21 mouse cellular contexts compared by ENCODE assay signal in the genomic region with DNA sequence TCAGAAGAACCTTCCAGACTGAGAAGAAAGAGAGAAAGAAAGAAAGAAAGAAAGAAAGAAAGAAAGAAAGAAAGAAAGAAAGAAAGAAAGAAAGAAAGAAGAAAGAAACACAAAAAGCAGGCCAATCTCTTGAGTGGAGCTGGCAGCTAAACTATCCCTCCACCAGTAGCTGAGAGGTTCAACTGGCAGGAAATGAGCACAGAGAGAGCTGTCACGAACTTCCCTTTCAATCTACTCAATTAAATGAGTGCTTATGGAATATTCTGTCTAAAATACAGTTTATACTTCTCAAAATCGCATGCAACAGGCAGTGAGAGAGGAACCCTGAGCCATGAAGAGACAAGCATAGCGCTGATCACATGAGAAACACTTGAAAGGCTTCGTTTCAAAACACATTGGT.
A peak's percentile ranks its signal among the peaks of the same experiment; 100 is the strongest.
DNase-seq lines count a peak whose midpoint lies in the region; ATAC-seq and TF ChIP-seq lines count a peak whose summit lies in the region.
"Had no signal": no experiment of that assay in that cellular context is flagged by ENCODE, and none has a peak within 500 bp of the region (broad histone marks: within the 10 kb centered on the region; RNA-seq: fewer than 3 reads in every experiment).

No protein-coding gene starts in this region.

- TF ChIP-seq EP300 in liver, postnatal 0 days (IDR thresholded peaks at IDR 0.05; ENCODE audit: low read depth): no peak

- no peak for TF ChIP-seq CTCF in liver, postnatal 0 days (IDR thresholded peaks at IDR 0.05; ENCODE audit: low read depth)
- no peak for TF ChIP-seq CTCF in bone marrow macrophage, adult 2 months (IDR thresholded peaks at IDR 0.05; ENCODE audit: low read depth, low read length)
- no peak for TF ChIP-seq CTCF in lung, adult 2 months (IDR thresholded peaks at IDR 0.05; ENCODE audit: insufficient read depth, low read length)

- H3K4me3 ChIP-seq in liver, embryonic 13.5 days (replicated peaks): no peak overlapping the region
- no peak overlapping the region for H3K4me3 ChIP-seq in liver, postnatal 0 days (ENCODE audit: low read depth, low read length)
- no peak overlapping the region for H3K4me3 ChIP-seq in bone marrow macrophage, adult 2 months (ENCODE audit: insufficient read depth, low read length)
- no peak overlapping the region for H3K4me3 ChIP-seq in lung, adult 2 months (replicated peaks; ENCODE audit: extremely low read depth, low read depth, low read length)
- H3K4me3 ChIP-seq: forebrain, embryonic 15.5 days; heart, adult 2 months; heart, embryonic 10.5 days; heart, embryonic 13.5 days; hindbrain, embryonic 13.5 days had no signal

- H3K9ac ChIP-seq in liver, embryonic 13.5 days: no peak overlapping the region
- H3K9ac ChIP-seq in liver, postnatal 0 days (replicated peaks): no peak overlapping the region
- H3K9ac ChIP-seq: forebrain, embryonic 15.5 days; heart, embryonic 13.5 days; hindbrain, embryonic 13.5 days had no signal

- no peak overlapping the region for H3K4me2 ChIP-seq in liver, embryonic 13.5 days
- no peak overlapping the region for H3K4me2 ChIP-seq in liver, postnatal 0 days (ENCODE audit: low read depth, low read length)
- H3K4me2 ChIP-seq: forebrain, embryonic 15.5 days; heart, embryonic 13.5 days; hindbrain, embryonic 13.5 days had no signal

- WGBS in liver, embryonic 13.5 days (ENCODE audit: insufficient replicate concordance): 51% methylated on average over 4 of the region's 4 CpGs
- 52% methylated on average over 4 of the region's 4 CpGs for WGBS in liver, postnatal 0 days (ENCODE audit: insufficient replicate concordance)
- WGBS in lung, adult 2 months: 66% methylated on average over 4 of the region's 4 CpGs

- H3K27me3 ChIP-seq in liver, embryonic 13.5 days: no peaks in the 10 kb centered on the region
- H3K27me3 ChIP-seq in liver, postnatal 0 days (ENCODE audit: insufficient read depth, low read length): no peaks in the 10 kb centered on the region
- H3K27me3 ChIP-seq: forebrain, embryonic 15.5 days; heart, embryonic 13.5 days; hindbrain, embryonic 13.5 days had no signal

- no peak for TF ChIP-seq POLR2A in bone marrow macrophage, adult 2 months (IDR thresholded peaks at IDR 0.05; ENCODE audit: borderline replicate concordance, low read depth, low read length)
- TF ChIP-seq POLR2A in lung, adult 2 months (IDR thresholded peaks at IDR 0.05; ENCODE audit: borderline replicate concordance, extremely low read depth, low read depth, low read length): no peak

- no peak for ATAC-seq in liver, embryonic 13.5 days (ENCODE audit: low read depth)
- no peak for ATAC-seq in liver, postnatal 0 days
- ATAC-seq in common myeloid progenitor, adult 5-6 weeks (replicated peaks; ENCODE audit: low read depth, poor library complexity, severe bottlenecking): peak; percentile 60
- 0 out of 2 replicates have a peak, but pooled peaks have one; percentile 14 for ATAC-seq in megakaryocyte progenitor cell, adult 5-6 weeks (replicated peaks; ENCODE audit: poor library complexity)
- ATAC-seq: CD4-positive, CD25-positive, alpha-beta regulatory T cell, adult 4 months; forebrain, embryonic 15.5 days; hindbrain, embryonic 16.5 days; inflammation-experienced regulatory T-cells, adult 6 months had no signal

- H3K4me1 ChIP-seq in liver, embryonic 13.5 days (replicated peaks): peaks cover 32% of the 10 kb centered on the region
- peaks cover 7% of the 10 kb centered on the region for H3K4me1 ChIP-seq in liver, postnatal 0 days (ENCODE audit: insufficient read depth)
- peaks cover 14% of the 10 kb centered on the region for H3K4me1 ChIP-seq in bone marrow macrophage, adult 2 months (ENCODE audit: control insufficient read depth, insufficient read depth, low read length)
- no peaks in the 10 kb centered on the region for H3K4me1 ChIP-seq in lung, adult 2 months (ENCODE audit: control insufficient read depth, insufficient read depth, low read length)
- H3K4me1 ChIP-seq: forebrain, embryonic 15.5 days; heart, embryonic 13.5 days; hindbrain, embryonic 13.5 days had no signal

- DNase-seq in liver, embryonic 13.5 days: no peak
- no peak for DNase-seq in liver, postnatal 0 days
- DNase-seq in lung, adult 2 months: no peak
- DNase-seq: adrenal gland, adult 2 months; adrenal gland, postnatal 14 days; cerebellum, adult 11-12 months; cerebellum, adult 8-10 months; cerebellum, postnatal 10 days; cerebellum, postnatal 36 days; gastrocnemius, postnatal 36 days had no signal

- no peaks in the 10 kb centered on the region for H3K36me3 ChIP-seq in liver, embryonic 13.5 days
- no peaks in the 10 kb centered on the region for H3K36me3 ChIP-seq in liver, postnatal 0 days (replicated peaks; ENCODE audit: insufficient read depth, low read length)
- H3K36me3 ChIP-seq: forebrain, embryonic 15.5 days; heart, embryonic 10.5 days; heart, embryonic 13.5 days; hindbrain, embryonic 13.5 days had no signal

- peak overlapping the region; percentile 5; the same call in 1 of the 2 replicates for H3K27ac ChIP-seq in liver, embryonic 13.5 days
- H3K27ac ChIP-seq in liver, postnatal 0 days (ENCODE audit: low read depth): no peak overlapping the region
- H3K27ac ChIP-seq in bone marrow macrophage, adult 2 months (ENCODE audit: insufficient read depth, low read depth, low read length): peak overlapping the region; percentile 42
- H3K27ac ChIP-seq: forebrain, embryonic 15.5 days; heart, adult 2 months; heart, embryonic 10.5 days; heart, embryonic 13.5 days; hindbrain, embryonic 13.5 days had no signal

- H3K9me3 ChIP-seq in liver, embryonic 13.5 days (replicated peaks): no peaks in the 10 kb centered on the region
- H3K9me3 ChIP-seq in liver, postnatal 0 days (ENCODE audit: low read length): no peaks in the 10 kb centered on the region
- H3K9me3 ChIP-seq: forebrain, embryonic 15.5 days; heart, embryonic 10.5 days; heart, embryonic 13.5 days; hindbrain, embryonic 13.5 days had no signal

Comparison
In these comparisons a context has a peak if more than half of its experiments do, and no peak if none do; other contexts are left out.
1. ATAC-seq: peak in common myeloid progenitor, adult 5-6 weeks (single experiment) and megakaryocyte progenitor cell, adult 5-6 weeks (single experiment); none in liver, embryonic 13.5 days (single experiment) and liver, postnatal 0 days (single experiment).